Mouse (Mus musculus): ENCODE measurements at regions not wholly inside any gene's neighbourhood (a gene's known extent, or its start where the extent isn't known, plus 50 kb on each side); places are given as distances from the start of the nearest gene placed in this dataset.

- Histone ChIP-seq H3K27me3 (replicated peaks; ENCODE audit: insufficient read depth, low read length) (no peaks in the 10 kb centered on the region), H3K27ac (ENCODE audit: low read length) (no peak overlapping the region), H3K4me2 (replicated peaks; ENCODE audit: low read depth, low read length) (no peak overlapping the region), H3K36me3 (ENCODE audit: insufficient read depth, low read length) (no peaks in the 10 kb centered on the region), H3K4me3 (ENCODE audit: low read depth, low read length) (no peak overlapping the region), H3K9ac (replicated peaks; ENCODE audit: low read depth) (no peak overlapping the region), H3K4me1 (ENCODE audit: insufficient read depth, low read depth, low read length) (no peaks in the 10 kb centered on the region), H3K9me3 (ENCODE audit: low read length) (no peaks in the 10 kb centered on the region)
- DNase-seq (ENCODE audit: low spot score) (no peak), ATAC-seq (no peak)
- no peak for TF ChIP-seq CTCF (IDR thresholded peaks at IDR 0.05)
- no peak for TF ChIP-seq EP300 (IDR thresholded peaks at IDR 0.05)
- 40% methylated on average over 4 of the region's 4 CpGs for WGBS
These were observed 96.1 kb upstream of the Hdgfl1 start for GRCm38 (mm10) chr13:26865930-26866555.

- Histone ChIP-seq H3K9me3 (ENCODE audit: low read length) (no peaks in the 10 kb centered on the region), H3K4me3 (ENCODE audit: low read depth, low read length) (no peak overlapping the region), H3K9ac (replicated peaks; ENCODE audit: low read depth) (no peak overlapping the region), H3K4me2 (replicated peaks; ENCODE audit: low read depth, low read length) (no peak overlapping the region), H3K27me3 (replicated peaks; ENCODE audit: insufficient read depth, low read length) (no peaks in the 10 kb centered on the region), H3K27ac (ENCODE audit: low read length) (no peak overlapping the region), H3K4me1 (ENCODE audit: insufficient read depth, low read depth, low read length) (no peaks in the 10 kb centered on the region), H3K36me3 (ENCODE audit: insufficient read depth, low read length) (no peaks in the 10 kb centered on the region)
- ATAC-seq, result no peak
- TF ChIP-seq EP300 (IDR thresholded peaks at IDR 0.05) (no peak), CTCF (IDR thresholded peaks at IDR 0.05) (no peak)
- 80% methylated on average over 3 of the region's 3 CpGs for WGBS
- no peak for DNase-seq (ENCODE audit: low spot score)
These were observed 97.8 kb upstream of the Hdgfl1 start for GRCm38 (mm10) chr13:26867794-26868193.

- Histone ChIP-seq H3K9ac (replicated peaks; ENCODE audit: low read depth) (no peak overlapping the region), H3K27ac (ENCODE audit: low read length) (no peak overlapping the region), H3K27me3 (replicated peaks; ENCODE audit: insufficient read depth, low read length) (no peaks in the 10 kb centered on the region), H3K4me3 (ENCODE audit: low read depth, low read length) (no peak overlapping the region), H3K36me3 (ENCODE audit: insufficient read depth, low read length) (no peaks in the 10 kb centered on the region), H3K9me3 (ENCODE audit: low read length) (no peaks in the 10 kb centered on the region), H3K4me1 (ENCODE audit: insufficient read depth, low read depth, low read length) (no peaks in the 10 kb centered on the region), H3K4me2 (replicated peaks; ENCODE audit: low read depth, low read length) (no peak overlapping the region)
- ATAC-seq (no peak), DNase-seq (ENCODE audit: low spot score) (peak; percentile 13)
- TF ChIP-seq CTCF (IDR thresholded peaks at IDR 0.05), result no peak
- no peak for TF ChIP-seq EP300 (IDR thresholded peaks at IDR 0.05)
- 33% methylated on average over 7 of the region's 7 CpGs for WGBS
These were observed 140.9 kb upstream of the Prl start for GRCm38 (mm10) chr13:26916477-26916876.

- ATAC-seq (peak; percentile 62), DNase-seq (ENCODE audit: low spot score) (peak; percentile 53)
These were observed 124.5 kb upstream of the Prl start for GRCm38 (mm10) chr13:26932695-26933438.

GRCm38 (mm10) chr13:26933838-26934237, 123.5 kb upstream of the Prl start:
- ATAC-seq (no peak), DNase-seq (ENCODE audit: low spot score) (no peak)
- H3K4me1 ChIP-seq (ENCODE audit: insufficient read depth, low read depth, low read length), result no peaks in the 10 kb centered on the region; the same call in 1 of the 2 replicates
- H3K9ac ChIP-seq (replicated peaks; ENCODE audit: low read depth), result no peak overlapping the region
- no peaks in the 10 kb centered on the region for H3K9me3 ChIP-seq (ENCODE audit: low read length)
- 64% methylated on average over 5 of the region's 5 CpGs for WGBS
- no peaks in the 10 kb centered on the region for H3K36me3 ChIP-seq (ENCODE audit: insufficient read depth, low read length)
- H3K27ac ChIP-seq (ENCODE audit: low read length), result no peak overlapping the region
- no peak overlapping the region for H3K4me3 ChIP-seq (ENCODE audit: low read depth, low read length)
- no peak overlapping the region for H3K4me2 ChIP-seq (replicated peaks; ENCODE audit: low read depth, low read length)
- TF ChIP-seq CTCF (IDR thresholded peaks at IDR 0.05), result no peak
- no peak for TF ChIP-seq EP300 (IDR thresholded peaks at IDR 0.05)
- H3K27me3 ChIP-seq (replicated peaks; ENCODE audit: insufficient read depth, low read length), result no peaks in the 10 kb centered on the region

More at GRCm38 (mm10) chr13:26932695-26933438, 124.5 kb upstream of the Prl start:
- no peak overlapping the region for H3K4me2 ChIP-seq (replicated peaks; ENCODE audit: low read depth, low read length)
- no peaks in the 10 kb centered on the region; the same call in 1 of the 2 replicates for H3K4me1 ChIP-seq (ENCODE audit: insufficient read depth, low read depth, low read length)
- no peaks in the 10 kb centered on the region for H3K27me3 ChIP-seq (replicated peaks; ENCODE audit: insufficient read depth, low read length)
- H3K9me3 ChIP-seq (ENCODE audit: low read length), result no peaks in the 10 kb centered on the region
- 13% methylated on average over 4 of the region's 4 CpGs for WGBS
- H3K4me3 ChIP-seq (ENCODE audit: low read depth, low read length), result no peak overlapping the region
- no peaks in the 10 kb centered on the region for H3K36me3 ChIP-seq (ENCODE audit: insufficient read depth, low read length)
- no peak overlapping the region for H3K9ac ChIP-seq (replicated peaks; ENCODE audit: low read depth)
- H3K27ac ChIP-seq (ENCODE audit: low read length), result no peak overlapping the region
- TF ChIP-seq EP300 (IDR thresholded peaks at IDR 0.05) (no peak), CTCF (IDR thresholded peaks at IDR 0.05) (no peak)

- peak; percentile 8 for DNase-seq (ENCODE audit: low spot score)
- no peak for ATAC-seq
These were observed 116.9 kb upstream of the Prl start for GRCm38 (mm10) chr13:26940436-26940835.

More at GRCm38 (mm10) chr13:26940436-26940835, 116.9 kb upstream of the Prl start:
- TF ChIP-seq CTCF (IDR thresholded peaks at IDR 0.05), result no peak
- TF ChIP-seq EP300 (IDR thresholded peaks at IDR 0.05), result no peak
- H3K4me3 ChIP-seq (ENCODE audit: low read depth, low read length), result no peak overlapping the region
- H3K4me2 ChIP-seq (replicated peaks; ENCODE audit: low read depth, low read length), result no peak overlapping the region
- no peak overlapping the region for H3K9ac ChIP-seq (replicated peaks; ENCODE audit: low read depth)
- no peak overlapping the region for H3K27ac ChIP-seq (ENCODE audit: low read length)
- no peaks in the 10 kb centered on the region for H3K27me3 ChIP-seq (replicated peaks; ENCODE audit: insufficient read depth, low read length)
- no peaks in the 10 kb centered on the region for H3K36me3 ChIP-seq (ENCODE audit: insufficient read depth, low read length)
- H3K9me3 ChIP-seq (ENCODE audit: low read length), result no peaks in the 10 kb centered on the region
- no peaks in the 10 kb centered on the region for H3K4me1 ChIP-seq (ENCODE audit: insufficient read depth, low read depth, low read length)

All from lung, postnatal 0 days (tissue).